Mouse (Mus musculus) ES-E14 (cell line): Measurements from ENCODE around the gene 4930469K13Rik. TPM values are rescaled to one million over a fixed set of nuclear protein-coding genes. Genes with fewer than 3 reads are reported as not detected.

Experiments used
- DNase-seq: peaks from one replicate; pipeline ENCODE4 v3.0.0-alpha.2; 2013; ENCODE audit warnings: low read depth, low spot score
- H3K27ac ChIP-seq: 2 replicates; pipeline ENCODE4 v1.5.1; 2012; ENCODE audit warnings: low read depth, mild to moderate bottlenecking, low read length, moderate library complexity, mixed read lengths; ENCODE audit not compliant: poor library complexity, insufficient read depth, severe bottlenecking
- H3K36me3 ChIP-seq: 2 replicates; pipeline ENCODE4 v1.6.1; 2012; ENCODE audit warnings: mild to moderate bottlenecking, low read length, moderate library complexity, mixed read lengths; ENCODE audit not compliant: control insufficient read depth, poor library complexity, insufficient read depth, severe bottlenecking
- H3K4me1 ChIP-seq, 2 experiments: fragments of 150-350 bp in 1 of 2; sonication (generic) in 1 of 2; 2 replicates each; pipeline ENCODE4 v1.6.1; 2012; ENCODE audit warnings: low read length in 2 of 2, mild to moderate bottlenecking in 1 of 2, mixed read lengths in 1 of 2; ENCODE audit not compliant: control insufficient read depth in 2 of 2, insufficient read depth in 2 of 2, poor library complexity in 1 of 2
- H3K4me3 ChIP-seq, 2 experiments: fragments of 150-350 bp in 1 of 2; sonication (generic) in 1 of 2; 2 replicates each; pipeline ENCODE4 v1.5.1; 2012; ENCODE audit warnings: low read length in 2 of 2, low read depth in 1 of 2, mild to moderate bottlenecking in 1 of 2, mixed read lengths in 1 of 2; ENCODE audit not compliant: insufficient read depth in 1 of 2, poor library complexity in 1 of 2, severe bottlenecking in 1 of 2
- H3K9ac ChIP-seq: 2 replicates; pipeline ENCODE4 v1.6.1; 2012; ENCODE audit warnings: low read depth, mild to moderate bottlenecking, low read length, mixed read lengths; ENCODE audit not compliant: poor library complexity, insufficient read depth, severe bottlenecking
- H3K9me3 ChIP-seq: fragments of 150-350 bp; sonication (generic); 2 replicates; pipeline ENCODE4 v1.6.1; 2012; ENCODE audit warnings: low read depth, mild to moderate bottlenecking, low read length; ENCODE audit not compliant: control insufficient read depth, insufficient read depth
- CHD2 ChIP-seq: IDR thresholded peaks from 2 replicates; pipeline ENCODE4 v1.6.1; 2014; ENCODE audit warnings: mild to moderate bottlenecking, low read depth, low read length, inconsistent platforms
- HCFC1 ChIP-seq: IDR thresholded peaks from 2 replicates; pipeline ENCODE4 v1.6.1; 2012; ENCODE audit warnings: low read length, inconsistent platforms, borderline replicate concordance; ENCODE audit not compliant: insufficient read depth
- MAFK ChIP-seq: IDR thresholded peaks from 2 replicates; pipeline ENCODE4 v1.6.1; 2014; ENCODE audit warnings: mild to moderate bottlenecking, low read depth, low read length, inconsistent platforms; ENCODE audit not compliant: insufficient read depth
- ZC3H11A ChIP-seq: IDR thresholded peaks from 2 replicates; pipeline ENCODE4 v1.6.1; 2012; ENCODE audit warnings: low read depth, mild to moderate bottlenecking, inconsistent platforms, low read length, borderline replicate concordance
- ZNF384 ChIP-seq: IDR thresholded peaks from 2 replicates; pipeline ENCODE4 v1.6.1; 2012; ENCODE audit warnings: low read depth, low read length, inconsistent platforms
- in situ Hi-C, 2 experiments: fragments of 600-800 bp; cut with MboI; formaldehyde crosslinking; loops; one replicate each; pipeline ENCODE4 v1.15.1; 2025; ENCODE audit warnings: low sequenced_read_pairs in 2 of 2, inconsistent platforms in 1 of 2; ENCODE audit not compliant: unreplicated experiment in 2 of 2
- total RNA-seq: library from RNA; depleted of rRNA; stranded (reverse); fragments of 300-350 nt; gene quantifications from 2 replicates; pipeline ENCODE4 v1.2.3, GENCODE M21; 2012

4930469K13Rik gene
- total RNA-seq, 1 experiment = not detected

- no peaks in the 10 kb centered on the region for H3K36me3 ChIP-seq
- no peaks in the 10 kb centered on the region for H3K9me3 ChIP-seq
- no peak for DNase-seq
- H3K4me1 ChIP-seq = no peaks in the 10 kb centered on the region
- H3K9ac ChIP-seq = no peak overlapping the region
- H3K4me3 ChIP-seq = no peak overlapping the region
- no peak overlapping the region for H3K27ac ChIP-seq
- in situ Hi-C loops = no loop called here
- no peak for TF ChIP-seq CHD2
- TF ChIP-seq ZNF384 = no peak
These were observed 63.6 kb downstream of the 4930469K13Rik start for GRCm38 (mm10) chr11:34034794-34035193.

- Histone ChIP-seq H3K9ac (no peak overlapping the region), H3K36me3 (no peaks in the 10 kb centered on the region), H3K27ac (no peak overlapping the region), H3K4me3 (no peak overlapping the region), H3K4me1 (no peaks in the 10 kb centered on the region), H3K9me3 (no peaks in the 10 kb centered on the region)
- no peak for DNase-seq
- TF ChIP-seq CHD2 = no peak
- no peak for TF ChIP-seq ZNF384
- no peak for TF ChIP-seq HCFC1
- TF ChIP-seq ZC3H11A = no peak
- no peak for TF ChIP-seq MAFK
- in situ Hi-C loops = no loop called here
These were observed 64.3 kb downstream of the 4930469K13Rik start for GRCm38 (mm10) chr11:34034008-34034505.

GRCm38 (mm10) chr11:34031015-34031805, 67.1 kb downstream of the 4930469K13Rik start:
- Histone ChIP-seq H3K27ac (no peak overlapping the region), H3K36me3 (no peaks in the 10 kb centered on the region), H3K4me1 (no peaks in the 10 kb centered on the region), H3K9me3 (no peaks in the 10 kb centered on the region), H3K9ac (no peak overlapping the region), H3K4me3 (no peak overlapping the region)
- in situ Hi-C loops = no loop called here
- no peak for DNase-seq
- TF ChIP-seq CHD2 (no peak), ZC3H11A (no peak), MAFK (no peak), HCFC1 (no peak), ZNF384 (no peak)

- no peak for TF ChIP-seq MAFK
- Histone ChIP-seq H3K4me1 (no peaks in the 10 kb centered on the region), H3K9me3 (no peaks in the 10 kb centered on the region), H3K27ac (no peak overlapping the region), H3K9ac (no peak overlapping the region), H3K4me3 (no peak overlapping the region), H3K36me3 (no peaks in the 10 kb centered on the region)
- in situ Hi-C loops = no loop called here
- DNase-seq = no peak
These were observed 68.7 kb downstream of the 4930469K13Rik start for GRCm38 (mm10) chr11:34029658-34030057.

- in situ Hi-C loops = no loop called here
- Histone ChIP-seq H3K9ac (no peak overlapping the region), H3K4me1 (no peaks in the 10 kb centered on the region), H3K9me3 (no peaks in the 10 kb centered on the region), H3K27ac (no peak overlapping the region), H3K4me3 (no peak overlapping the region), H3K36me3 (no peaks in the 10 kb centered on the region)
- no peak for DNase-seq
- TF ChIP-seq HCFC1 (no peak), ZNF384 (no peak), ZC3H11A (no peak), MAFK (no peak), CHD2 (no peak)
These were observed 73.3 kb downstream of the 4930469K13Rik start for GRCm38 (mm10) chr11:34025091-34025490.
